Comparison of ENCODE assay signal across 9 mouse cellular contexts in the genomic region with DNA sequence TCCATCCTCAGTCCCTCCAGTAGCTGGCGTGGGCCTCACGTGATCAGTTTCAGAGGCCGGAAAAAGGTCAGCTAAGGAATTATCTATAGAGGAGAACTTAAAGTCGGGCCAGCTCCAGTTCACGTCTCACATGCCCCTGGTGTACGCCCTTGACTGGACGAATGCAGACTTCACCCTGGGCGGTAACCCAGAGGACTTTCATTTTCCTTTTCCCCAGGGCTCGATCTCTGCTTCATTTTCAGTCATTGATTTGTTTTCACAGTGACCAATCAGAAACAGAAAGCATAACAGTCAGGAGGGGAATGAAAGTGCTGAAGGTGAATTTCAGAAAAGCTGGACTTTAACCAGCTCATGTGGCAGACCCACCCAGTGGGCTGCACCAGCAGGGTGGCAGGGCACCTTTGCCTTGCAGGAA. TPM values are rescaled to one million over a fixed set of nuclear protein-coding genes. Genes with fewer than 3 reads are reported as not detected.
DNase-seq lines count a peak whose midpoint lies in the region; ATAC-seq and TF ChIP-seq lines count a peak whose summit lies in the region.
"Had no signal": no experiment of that assay in that cellular context is flagged by ENCODE, and none has a peak within 500 bp of the region (broad histone marks: within the 10 kb centered on the region; RNA-seq: fewer than 3 reads in every experiment).

No protein-coding gene starts in this region.

- peak; percentile 55; the same call in 1 of the 2 replicates for ATAC-seq in megakaryocyte progenitor cell, adult 5-6 weeks (replicated peaks; ENCODE audit: poor library complexity)

- peak overlapping the region; percentile 40 for H3K4me3 ChIP-seq in gastrocnemius, adult 2 months
- H3K4me3 ChIP-seq: limb, embryonic 12.5 days had no signal

- TF ChIP-seq CTCF in gastrocnemius, adult 2 months (IDR thresholded peaks at IDR 0.05) = no peak

- no peak for DNase-seq in gastrocnemius, adult 2 months
- no peak for DNase-seq in gastrocnemius, postnatal 14 days
- peak; percentile 76 for DNase-seq in MN1 (ENCODE audit: low spot score)
- peak; percentile 86 for DNase-seq in kidney, adult 9 months
- DNase-seq in retina, postnatal 1 day = no peak
- DNase-seq in frontal cortex, postnatal 14 days (ENCODE audit: low spot score in 2 of 2) = no peak
- no peak for DNase-seq in frontal cortex, postnatal 25 days (ENCODE audit: low spot score in 2 of 2)

- intact Hi-C loops in gastrocnemius, adult 2 months (cut with DNase I) = no loop called here
- intact Hi-C loops in gastrocnemius, postnatal 14 days (cut with DNase I; ENCODE audit: low total_unique reads) = no loop called here

- H3K27ac ChIP-seq in gastrocnemius, adult 2 months = peak overlapping the region; percentile 58
- H3K27ac ChIP-seq: limb, embryonic 12.5 days had no signal

RNA-seq across cellular contexts. Expression of gene Bloc1s4, which starts 22.1 kb away (rescaled TPM):
- 10 to 100 TPM in 1 of 2 experiments, 1 to 10 TPM in 1; 9.1 to 11.0 TPM for total RNA-seq in gastrocnemius, adult 2 months (2021)
- total RNA-seq in gastrocnemius, postnatal 14 days (2021) = 1 to 10 TPM; 8.0 to 9.2 TPM
- 10.0 and 14.6 TPM in 2 replicates for total RNA-seq in megakaryocyte progenitor cell, adult 5-6 weeks (2015)
- total RNA-seq in megakaryocyte progenitor cell, adult 5-6 weeks (2017) = 13.7 and 16.9 TPM in 2 replicates

RNA-seq across cellular contexts. Expression of gene D5Ertd579e, which starts 30.6 kb away (rescaled TPM):
- 10 to 100 TPM; 86.4 to 98.1 TPM for total RNA-seq in gastrocnemius, adult 2 months (2021)
- total RNA-seq in gastrocnemius, postnatal 14 days (2021) = 10 to 100 TPM; 52.2 to 54.5 TPM
- total RNA-seq in megakaryocyte progenitor cell, adult 5-6 weeks (2015) = 13.3 and 16.0 TPM in 2 replicates
- 20.2 and 41.1 TPM in 2 replicates for total RNA-seq in megakaryocyte progenitor cell, adult 5-6 weeks (2017)

Comparison
In these comparisons a context has a peak if more than half of its experiments do, and no peak if none do; other contexts are left out.
1. DNase-seq: peak in MN1 (single experiment) and kidney, adult 9 months (single experiment); none in gastrocnemius, adult 2 months (single experiment), gastrocnemius, postnatal 14 days (single experiment), retina, postnatal 1 day (single experiment), frontal cortex, postnatal 14 days (0 of 2) and frontal cortex, postnatal 25 days (0 of 2).